Mouse (Mus musculus) limb, embryonic 13.5 days (tissue): ENCODE measurements around the gene Pla1a. TPM values are rescaled to one million over a fixed set of nuclear protein-coding genes. Genes with fewer than 3 reads are reported as not detected.

ENCODE experiments used
- ATAC-seq: fragments of 200-750 bp; cut with Nextera tagmentation; 2 replicates; pipeline ENCODE4 v1.8.0; 2017; ENCODE audit warnings: low read depth, moderate number of reproducible peaks, moderate TSS enrichment; ENCODE audit not compliant: low FRiP score
- H3K27ac ChIP-seq: fragments of 300-500 bp; sonication (generic); 2 replicates; pipeline ENCODE4 v1.5.1; 2015; ENCODE audit warnings: inconsistent platforms, mild to moderate bottlenecking, moderate library complexity
- H3K27me3 ChIP-seq: fragments of 300-500 bp; sonication (generic); 2 replicates; pipeline ENCODE4 v1.6.1; 2015; ENCODE audit warnings: mild to moderate bottlenecking, inconsistent platforms
- H3K36me3 ChIP-seq: fragments of 300-500 bp; sonication (generic); 2 replicates; pipeline ENCODE4 v1.6.1; 2015; ENCODE audit warnings: inconsistent platforms, mild to moderate bottlenecking, moderate library complexity
- H3K4me1 ChIP-seq: fragments of 300-500 bp; sonication (generic); 2 replicates; pipeline ENCODE4 v1.6.1; 2015; ENCODE audit warnings: inconsistent platforms
- H3K4me2 ChIP-seq: fragments of 300-500 bp; sonication (generic); replicated peaks from 2 replicates; pipeline ENCODE4 v1.6.1; 2015; ENCODE audit warnings: inconsistent platforms, mild to moderate bottlenecking, moderate library complexity
- H3K4me3 ChIP-seq: fragments of 300-500 bp; sonication (generic); 2 replicates; pipeline ENCODE4 v1.5.1; 2015; ENCODE audit warnings: moderate library complexity, mild to moderate bottlenecking, inconsistent platforms
- H3K9ac ChIP-seq: fragments of 300-500 bp; sonication (generic); 2 replicates; pipeline ENCODE4 v1.6.1; 2015; ENCODE audit warnings: mild to moderate bottlenecking, inconsistent platforms
- H3K9me3 ChIP-seq: fragments of 300-500 bp; sonication (generic); 2 replicates; pipeline ENCODE4 v1.6.1; 2016; ENCODE audit warnings: inconsistent platforms
- WGBS: fragments of 180-500 bp; shearing (Covaris S2); methylation state at CpG from one replicate; pipeline ENCODE4 v1.1.7; 2015; 5-methylcytosine and 5-hydroxymethylcytosine counted together
- polyA plus RNA-seq: library from polyadenylated mRNA; unstranded; fragments of >200 nt; fragmentation: Nextera tagmentation; extraction: Ambion mirVana; gene quantifications from 2 replicates; pipeline ENCODE4 v1.2.1, GENCODE M21; 2015

Gene Pla1a
- polyA plus RNA-seq, 1 experiment from 2014 or later: 0.31 TPM

- Histone ChIP-seq H3K9me3 (no peaks in the 10 kb centered on the region), H3K4me3 (no peak overlapping the region), H3K27me3 (no peaks in the 10 kb centered on the region), H3K4me1 (no peaks in the 10 kb centered on the region), H3K27ac (no peak overlapping the region), H3K36me3 (peaks cover 72% of the 10 kb centered on the region), H3K9ac (no peak overlapping the region), H3K4me2 (no peak overlapping the region)
- 97% methylated on average over 1 of the region's 1 CpGs for whole genome bisulfite sequencing
- ATAC-seq: no peak
Observed at GRCm38 (mm10) chr16:38445046-38445445, 12.1 kb upstream of the Pla1a start.

- Histone ChIP-seq H3K27me3 (no peaks in the 10 kb centered on the region), H3K27ac (no peak overlapping the region), H3K9me3 (no peaks in the 10 kb centered on the region), H3K9ac (no peak overlapping the region), H3K4me1 (no peaks in the 10 kb centered on the region), H3K4me2 (no peak overlapping the region), H3K36me3 (peaks cover 64% of the 10 kb centered on the region), H3K4me3 (no peak overlapping the region)
- no peak for ATAC-seq
- 94% methylated on average over 7 of the region's 7 CpGs for WGBS
Observed at GRCm38 (mm10) chr16:38443721-38444464, 10.9 kb upstream of the Pla1a start.

GRCm38 (mm10) chr16:38442216-38442615 lies 9.3 kb upstream of the Pla1a start:
- H3K27me3 ChIP-seq: no peaks in the 10 kb centered on the region
- whole genome bisulfite sequencing: 87% methylated on average over 8 of the region's 8 CpGs
- ATAC-seq: no peak

GRCm38 (mm10) chr16:38441611-38442010 lies 8.7 kb upstream of the Pla1a start:
- Histone ChIP-seq H3K4me2 (no peak overlapping the region), H3K27ac (no peak overlapping the region), H3K9ac (no peak overlapping the region), H3K36me3 (peaks cover 41% of the 10 kb centered on the region), H3K27me3 (no peaks in the 10 kb centered on the region), H3K9me3 (no peaks in the 10 kb centered on the region), H3K4me3 (no peak overlapping the region), H3K4me1 (no peaks in the 10 kb centered on the region)
- ATAC-seq: no peak
- 89% methylated on average over 5 of the region's 5 CpGs for WGBS

More at GRCm38 (mm10) chr16:38442216-38442615, 9.3 kb upstream of the Pla1a start:
- Histone ChIP-seq H3K4me1 (no peaks in the 10 kb centered on the region), H3K36me3 (peaks cover 47% of the 10 kb centered on the region), H3K4me3 (no peak overlapping the region), H3K9ac (no peak overlapping the region), H3K4me2 (no peak overlapping the region), H3K27ac (no peak overlapping the region), H3K9me3 (no peaks in the 10 kb centered on the region)

GRCm38 (mm10) chr16:38440403-38440802 lies 7.5 kb upstream of the Pla1a start:
- 76% methylated on average over 6 of the region's 6 CpGs for WGBS

GRCm38 (mm10) chr16:38439190-38439589 lies 6.2 kb upstream of the Pla1a start:
- ATAC-seq: no peak
- H3K27me3 ChIP-seq: no peaks in the 10 kb centered on the region
- H3K4me2 ChIP-seq: no peak overlapping the region
- H3K4me1 ChIP-seq: no peaks in the 10 kb centered on the region
- H3K9ac ChIP-seq: no peak overlapping the region
- no peak overlapping the region for H3K27ac ChIP-seq
- no peak overlapping the region for H3K4me3 ChIP-seq
- H3K36me3 ChIP-seq: peaks cover 17% of the 10 kb centered on the region
- WGBS: 81% methylated on average over 1 of the region's 1 CpGs
- H3K9me3 ChIP-seq: no peaks in the 10 kb centered on the region

More at GRCm38 (mm10) chr16:38440403-38440802, 7.5 kb upstream of the Pla1a start:
- Histone ChIP-seq H3K27me3 (no peaks in the 10 kb centered on the region), H3K9ac (no peak overlapping the region), H3K27ac (no peak overlapping the region), H3K36me3 (peaks cover 29% of the 10 kb centered on the region), H3K4me1 (no peaks in the 10 kb centered on the region), H3K4me2 (no peak overlapping the region), H3K4me3 (no peak overlapping the region), H3K9me3 (no peaks in the 10 kb centered on the region)
- no peak for ATAC-seq

- no peak for ATAC-seq
Observed at GRCm38 (mm10) chr16:38434295-38434795, 1.4 kb upstream of the Pla1a start.

GRCm38 (mm10) chr16:38433514-38433913 lies 569 bp upstream of the Pla1a start:
- no peak for ATAC-seq
- no peaks in the 10 kb centered on the region for H3K36me3 ChIP-seq
- H3K4me1 ChIP-seq: 0 out of 2 replicates have a peak, but pooled peaks cover 3% of the 10 kb centered on the region
- no peak overlapping the region for H3K27ac ChIP-seq
- H3K9me3 ChIP-seq: no peaks in the 10 kb centered on the region
- H3K4me2 ChIP-seq: no peak overlapping the region
- WGBS: 79% methylated on average over 8 of the region's 8 CpGs
- no peak overlapping the region for H3K9ac ChIP-seq
- H3K27me3 ChIP-seq: no peaks in the 10 kb centered on the region
- no peak overlapping the region for H3K4me3 ChIP-seq

More at GRCm38 (mm10) chr16:38434295-38434795, 1.4 kb upstream of the Pla1a start:
- Histone ChIP-seq H3K9me3 (no peaks in the 10 kb centered on the region), H3K36me3 (no peaks in the 10 kb centered on the region), H3K4me3 (no peak overlapping the region), H3K4me2 (no peak overlapping the region), H3K27me3 (no peaks in the 10 kb centered on the region), H3K9ac (no peak overlapping the region), H3K27ac (no peak overlapping the region), H3K4me1 (0 out of 2 replicates have a peak, but pooled peaks cover 3% of the 10 kb centered on the region)
- 86% methylated on average over 4 of the region's 4 CpGs for WGBS

- WGBS: 77% methylated on average over 13 of the region's 13 CpGs
- Histone ChIP-seq H3K4me2 (no peak overlapping the region), H3K9ac (no peak overlapping the region), H3K27me3 (no peaks in the 10 kb centered on the region), H3K27ac (no peak overlapping the region), H3K4me3 (no peak overlapping the region), H3K36me3 (no peaks in the 10 kb centered on the region), H3K4me1 (0 out of 2 replicates have a peak, but pooled peaks cover 3% of the 10 kb centered on the region), H3K9me3 (no peaks in the 10 kb centered on the region)
- no peak for ATAC-seq
Observed at GRCm38 (mm10) chr16:38431446-38432185, 1.3 kb downstream of the Pla1a start.

- 86% methylated on average over 1 of the region's 1 CpGs for WGBS
- no peaks in the 10 kb centered on the region for H3K27me3 ChIP-seq
- ATAC-seq: no peak
- no peak overlapping the region for H3K9ac ChIP-seq
- H3K36me3 ChIP-seq: no peaks in the 10 kb centered on the region
- no peak overlapping the region for H3K4me3 ChIP-seq
- H3K9me3 ChIP-seq: no peaks in the 10 kb centered on the region
- H3K4me2 ChIP-seq: no peak overlapping the region
- no peak overlapping the region for H3K27ac ChIP-seq
- H3K4me1 ChIP-seq: no peaks in the 10 kb centered on the region
Observed at GRCm38 (mm10) chr16:38425799-38426198, 7.1 kb downstream of the Pla1a start.

- H3K4me3 ChIP-seq: no peak overlapping the region
- 93% methylated on average over 2 of the region's 2 CpGs for WGBS
- no peak overlapping the region for H3K4me2 ChIP-seq
- no peak for ATAC-seq
- no peak overlapping the region for H3K9ac ChIP-seq
- no peaks in the 10 kb centered on the region for H3K36me3 ChIP-seq
- no peak overlapping the region for H3K27ac ChIP-seq
- H3K9me3 ChIP-seq: no peaks in the 10 kb centered on the region
- no peaks in the 10 kb centered on the region for H3K27me3 ChIP-seq
- H3K4me1 ChIP-seq: no peaks in the 10 kb centered on the region
Observed at GRCm38 (mm10) chr16:38425374-38425773, 7.6 kb downstream of the Pla1a start.

- no peaks in the 10 kb centered on the region for H3K27me3 ChIP-seq
- H3K36me3 ChIP-seq: no peaks in the 10 kb centered on the region
- H3K9me3 ChIP-seq: no peaks in the 10 kb centered on the region
- H3K4me3 ChIP-seq: no peak overlapping the region
- ATAC-seq: no peak
- H3K4me2 ChIP-seq: no peak overlapping the region
- H3K9ac ChIP-seq: no peak overlapping the region
- H3K27ac ChIP-seq: no peak overlapping the region
- H3K4me1 ChIP-seq: no peaks in the 10 kb centered on the region
- 79% methylated on average over 7 of the region's 7 CpGs for WGBS
Observed at GRCm38 (mm10) chr16:38414953-38415352, 18.0 kb downstream of the Pla1a start.
